Mouse (Mus musculus) ES-Bruce4 (cell line): ENCODE results near the gene Rnaseh1. TPM values are rescaled to one million over a fixed set of nuclear protein-coding genes. Genes with fewer than 3 reads are reported as not detected.
A peak's percentile ranks its signal among the peaks of the same experiment; 100 is the strongest.

ENCODE experiments used
- H3K27ac ChIP-seq: 2 replicates; pipeline ENCODE4 v1.5.1; 2012; ENCODE audit warnings: low read length, inconsistent platforms; ENCODE audit not compliant: insufficient read depth
- H3K27me3 ChIP-seq: 2 replicates; pipeline ENCODE4 v1.6.1; 2012; ENCODE audit warnings: mild to moderate bottlenecking, low read length, inconsistent platforms; ENCODE audit not compliant: control insufficient read depth, poor library complexity, insufficient read depth, severe bottlenecking
- H3K36me3 ChIP-seq: 2 replicates; pipeline ENCODE4 v1.6.1; 2012; ENCODE audit warnings: inconsistent platforms, mild to moderate bottlenecking, low read length, moderate library complexity; ENCODE audit not compliant: control insufficient read depth, poor library complexity, insufficient read depth, severe bottlenecking
- H3K4me1 ChIP-seq: one replicate; pipeline ENCODE4 v1.8.1; 2011; ENCODE audit warnings: low read length; ENCODE audit not compliant: control insufficient read depth, insufficient read depth
- H3K4me3 ChIP-seq: 2 replicates; pipeline ENCODE4 v1.5.1; 2011; ENCODE audit warnings: low read depth, mild to moderate bottlenecking, low read length
- H3K9ac ChIP-seq: 2 replicates; pipeline ENCODE4 v1.6.1; 2012; ENCODE audit warnings: low read depth, mild to moderate bottlenecking, inconsistent platforms; ENCODE audit not compliant: poor library complexity, severe bottlenecking
- H3K9me3 ChIP-seq: replicated peaks from 2 replicates; pipeline ENCODE4 v1.6.1; 2012; ENCODE audit warnings: mild to moderate bottlenecking, low read length, inconsistent platforms; ENCODE audit not compliant: control insufficient read depth, poor library complexity, insufficient read depth, severe bottlenecking
- CTCF ChIP-seq: IDR thresholded peaks from one replicate; pipeline ENCODE4 v1.8.1; 2011; ENCODE audit warnings: low read depth, low read length
- EP300 ChIP-seq: IDR thresholded peaks from 2 replicates; pipeline ENCODE4 v1.6.1; 2011; ENCODE audit warnings: low read depth, low read length; ENCODE audit not compliant: insufficient read depth
- POLR2A ChIP-seq: IDR thresholded peaks from one replicate; pipeline ENCODE4 v1.8.1; 2011; ENCODE audit warnings: low read length; ENCODE audit not compliant: insufficient read depth
- polyA plus RNA-seq: library from polyadenylated mRNA; stranded (reverse); fragments of >200 nt; gene quantifications from 2 replicates; pipeline ENCODE4 v1.2.4, GENCODE M21; 2011; ENCODE audit warnings: low read depth; ENCODE audit not compliant: missing spikeins, insufficient read depth, insufficient read length

Gene Rnaseh1
- polyA plus RNA-seq, 1 experiment, result 31.1 TPM

DNA sequence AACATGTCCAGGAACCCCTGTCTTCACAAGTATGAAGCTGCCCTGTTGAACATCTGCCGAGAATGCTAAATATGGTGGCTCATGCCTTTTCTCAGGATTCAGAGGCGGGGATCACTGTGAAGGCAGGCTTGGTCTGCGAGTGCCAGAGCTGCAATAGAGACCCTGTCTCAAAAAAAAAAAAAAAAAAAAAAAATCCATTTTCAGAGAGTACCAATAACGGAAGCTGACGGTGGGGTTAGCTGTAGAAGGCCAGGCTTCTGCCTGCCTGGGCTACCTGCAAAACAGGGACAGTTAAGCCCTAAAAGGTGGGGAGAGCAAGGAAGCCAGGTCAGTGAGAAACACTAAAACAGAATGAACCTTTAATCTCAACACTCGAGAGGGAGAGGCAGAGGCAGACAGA, 12.9 kb upstream of the Rnaseh1 start:
- H3K36me3 ChIP-seq, result peaks cover 38% of the 10 kb centered on the region
- peak overlapping the region; percentile 91 for H3K4me3 ChIP-seq
- H3K9ac ChIP-seq, result peak overlapping the region; percentile 97
- peak overlapping the region; percentile 60; the same call in 1 of the 2 replicates for H3K27ac ChIP-seq
- H3K9me3 ChIP-seq, result no peaks in the 10 kb centered on the region
- H3K27me3 ChIP-seq, result no peaks in the 10 kb centered on the region
- peaks cover 2% of the 10 kb centered on the region for H3K4me1 ChIP-seq
- TF ChIP-seq POLR2A (no peak), CTCF (no peak), EP300 (no peak)

DNA sequence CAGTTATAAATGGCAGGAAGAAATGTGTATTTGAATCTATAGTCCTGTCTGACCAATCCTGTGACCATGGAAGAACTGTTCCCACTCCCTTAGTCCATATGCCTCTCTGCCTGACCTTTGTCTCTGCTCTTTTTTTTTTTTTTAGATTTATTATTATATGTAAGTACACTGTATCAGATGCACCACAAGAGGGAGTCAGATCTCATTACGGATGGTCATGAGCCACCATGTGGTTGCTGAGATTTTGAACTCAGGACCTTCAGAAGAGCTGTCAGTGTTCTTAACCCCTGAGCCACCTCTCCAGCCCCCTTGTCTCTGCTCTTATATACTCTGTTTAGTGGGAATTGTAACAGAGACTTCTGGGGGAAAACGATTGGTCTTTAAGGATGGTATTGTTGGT, 10.6 kb upstream of the Rnaseh1 start:
- TF ChIP-seq EP300 (no peak), CTCF (peak; percentile 4), POLR2A (no peak)
- H3K9ac ChIP-seq, result no peak overlapping the region
- no peaks in the 10 kb centered on the region for H3K27me3 ChIP-seq
- no peak overlapping the region for H3K27ac ChIP-seq
- H3K4me3 ChIP-seq, result no peak overlapping the region
- H3K9me3 ChIP-seq, result no peaks in the 10 kb centered on the region
- no peaks in the 10 kb centered on the region for H3K4me1 ChIP-seq
- peaks cover 16% of the 10 kb centered on the region for H3K36me3 ChIP-seq

DNA sequence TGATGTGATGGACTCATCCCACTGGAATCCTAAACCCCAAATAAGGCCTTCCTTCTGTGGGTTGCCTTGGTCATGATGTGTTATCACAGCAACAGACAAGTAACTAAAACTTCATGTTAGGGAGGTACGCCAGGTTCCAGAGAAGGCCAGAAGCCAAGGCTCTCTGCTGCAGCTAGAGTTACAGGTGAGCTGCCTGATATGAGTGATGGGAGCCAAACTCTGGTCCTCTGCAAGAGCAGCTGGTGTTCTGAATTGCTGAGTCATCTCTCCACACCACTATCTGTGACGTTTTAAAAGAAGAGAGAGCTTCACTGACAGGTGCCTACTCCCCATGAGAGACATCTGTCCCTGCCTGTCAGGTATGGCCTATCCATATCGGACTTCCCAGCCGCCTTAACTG, 13.2 kb downstream of the Rnaseh1 start:
- Histone ChIP-seq H3K36me3 (peaks cover 4% of the 10 kb centered on the region), H3K4me1 (peaks cover 4% of the 10 kb centered on the region), H3K27me3 (no peaks in the 10 kb centered on the region), H3K9me3 (no peaks in the 10 kb centered on the region), H3K9ac (no peak overlapping the region), H3K4me3 (no peak overlapping the region), H3K27ac (no peak overlapping the region)
- TF ChIP-seq CTCF (no peak), EP300 (no peak), POLR2A (no peak)

DNA sequence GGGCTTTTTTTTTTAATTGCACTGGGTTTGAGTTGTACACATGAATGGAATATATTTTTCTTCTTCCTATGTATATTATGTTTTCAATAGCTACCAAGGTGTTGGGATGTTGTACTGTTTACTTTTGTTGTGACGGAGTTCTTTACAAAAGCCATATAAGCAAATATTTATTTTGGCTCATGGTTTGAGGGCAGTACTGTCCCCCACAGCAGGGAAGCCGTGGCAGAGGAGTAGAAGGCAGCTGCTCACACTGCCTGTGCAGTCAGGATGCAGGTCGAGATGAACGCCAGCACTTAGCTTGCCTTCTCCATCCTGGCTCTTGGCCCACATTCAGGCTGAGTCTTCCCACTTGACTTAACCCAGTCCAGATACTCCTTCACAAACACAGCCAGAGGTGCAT, 17.3 kb downstream of the Rnaseh1 start:
- no peak for TF ChIP-seq CTCF
- no peak for TF ChIP-seq EP300
- no peak for TF ChIP-seq POLR2A
- no peaks in the 10 kb centered on the region for H3K4me1 ChIP-seq
- H3K27me3 ChIP-seq, result no peaks in the 10 kb centered on the region
- H3K27ac ChIP-seq, result no peak overlapping the region
- no peaks in the 10 kb centered on the region for H3K36me3 ChIP-seq
- no peak overlapping the region for H3K4me3 ChIP-seq
- no peak overlapping the region for H3K9ac ChIP-seq
- no peaks in the 10 kb centered on the region for H3K9me3 ChIP-seq

DNA sequence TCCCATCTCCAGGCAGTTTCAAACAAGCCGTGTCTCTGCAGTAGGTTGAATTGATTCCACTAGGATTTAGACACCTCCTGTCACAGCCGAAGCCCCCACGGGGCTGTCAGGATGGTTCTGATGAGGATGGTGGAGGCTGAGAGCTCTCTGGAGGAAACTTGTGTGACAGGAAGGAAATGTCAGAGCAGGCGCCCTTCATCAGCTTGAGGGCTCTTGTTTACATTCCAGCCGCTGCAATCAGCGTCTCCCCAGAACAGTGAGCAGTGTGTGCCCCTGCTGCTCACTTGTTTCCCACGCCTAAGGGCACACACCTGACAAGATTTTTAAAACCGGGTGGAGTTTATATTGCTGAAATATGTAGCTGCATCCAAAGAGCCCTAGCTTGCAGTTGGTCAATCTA, 17.9 kb downstream of the Rnaseh1 start:
- Histone ChIP-seq H3K27ac (no peak overlapping the region), H3K36me3 (no peaks in the 10 kb centered on the region), H3K27me3 (no peaks in the 10 kb centered on the region), H3K4me1 (no peaks in the 10 kb centered on the region), H3K9me3 (no peaks in the 10 kb centered on the region), H3K9ac (no peak overlapping the region), H3K4me3 (no peak overlapping the region)
- TF ChIP-seq EP300 (no peak), POLR2A (no peak), CTCF (no peak)

DNA sequence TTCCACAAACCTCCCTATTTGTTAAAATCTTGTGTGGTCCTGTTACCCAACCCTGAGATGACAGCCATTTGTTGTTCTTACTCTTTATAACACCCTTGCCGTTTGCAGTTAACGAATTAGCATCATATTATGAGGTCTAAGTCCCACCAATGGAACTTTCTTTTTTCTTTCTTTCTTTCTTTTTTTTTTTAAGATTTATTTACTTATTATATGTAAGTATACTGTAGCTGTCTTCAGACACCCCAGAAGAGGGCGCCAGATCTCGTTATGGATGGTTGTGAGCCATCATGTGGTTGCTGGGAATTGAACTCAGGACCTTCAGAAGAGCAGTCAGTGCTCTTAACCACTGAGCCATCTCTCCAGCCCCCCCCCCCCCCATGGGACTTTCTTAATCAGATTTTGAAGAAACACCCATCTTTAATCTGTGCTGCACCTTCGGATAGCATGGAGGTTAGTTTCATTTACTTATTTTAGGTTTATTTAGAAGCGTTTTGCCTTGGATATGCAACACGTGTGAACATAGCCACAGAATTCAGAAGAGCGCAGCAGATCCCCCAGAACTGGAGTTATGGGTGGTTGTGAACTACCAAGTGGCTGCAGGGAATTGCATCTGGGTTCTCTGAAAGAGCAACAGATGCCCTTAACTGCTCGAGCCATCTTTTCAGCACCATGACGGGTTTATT, 24.8 kb downstream of the Rnaseh1 start:
- no peaks in the 10 kb centered on the region for H3K27me3 ChIP-seq
- H3K4me3 ChIP-seq, result no peak overlapping the region
- 0 out of 2 replicates have a peak overlapping the region, but pooled peaks have one; percentile 46 for H3K9ac ChIP-seq
- no peaks in the 10 kb centered on the region for H3K36me3 ChIP-seq
- TF ChIP-seq EP300, result no peak
- peaks cover 2% of the 10 kb centered on the region for H3K4me1 ChIP-seq
- H3K9me3 ChIP-seq, result no peaks in the 10 kb centered on the region
- H3K27ac ChIP-seq, result no peak overlapping the region
